ENCODE assay signal across 29 mouse cellular contexts in the genomic region with DNA sequence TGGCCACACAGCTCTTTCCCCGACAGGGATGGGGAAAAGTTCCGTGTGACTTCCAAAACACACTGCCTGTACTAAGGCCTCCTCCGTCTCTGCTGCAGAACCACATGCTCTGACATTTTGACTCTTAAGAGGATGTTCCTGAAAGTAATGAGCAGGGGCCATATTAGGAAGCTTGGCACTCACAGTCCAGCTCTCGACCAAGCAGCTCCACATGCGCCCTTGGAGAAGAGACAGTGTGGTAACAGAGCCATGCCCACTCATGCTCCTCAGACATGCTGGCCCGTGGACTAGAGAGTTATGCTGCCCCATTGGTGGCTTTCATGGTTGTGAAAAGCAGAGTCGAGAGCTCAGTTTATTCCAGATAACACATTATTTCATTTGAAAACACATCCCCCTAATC. TPM values are rescaled to one million over a fixed set of nuclear protein-coding genes. Genes with fewer than 3 reads are reported as not detected.
DNase-seq lines count a peak whose midpoint lies in the region; ATAC-seq and TF ChIP-seq lines count a peak whose summit lies in the region.
"Had no signal": no experiment of that assay in that cellular context is flagged by ENCODE, and none has a peak within 500 bp of the region (broad histone marks: within the 10 kb centered on the region; RNA-seq: fewer than 3 reads in every experiment).

No protein-coding gene starts in this region.

- H3K4me2 ChIP-seq in forebrain, embryonic 15.5 days (replicated peaks), result no peak overlapping the region
- no peak overlapping the region for H3K4me2 ChIP-seq in forebrain, embryonic 11.5 days (ENCODE audit: low read depth, low read length, severe bottlenecking)
- H3K4me2 ChIP-seq: embryonic facial prominence, embryonic 15.5 days; hindbrain, embryonic 15.5 days; liver, embryonic 12.5 days; neural tube, embryonic 15.5 days had no signal

- H3K4me1 ChIP-seq in forebrain, embryonic 15.5 days, result peaks cover 24% of the 10 kb centered on the region
- peaks cover 4% of the 10 kb centered on the region; the same call in 1 of the 2 replicates for H3K4me1 ChIP-seq in forebrain, embryonic 11.5 days (replicated peaks; ENCODE audit: control insufficient read depth, insufficient read depth, low read length)
- H3K4me1 ChIP-seq: embryonic facial prominence, embryonic 15.5 days; liver, embryonic 12.5 days had no signal

- no peak overlapping the region for H3K4me3 ChIP-seq in forebrain, embryonic 15.5 days
- H3K4me3 ChIP-seq in forebrain, embryonic 11.5 days (ENCODE audit: low read depth, low read length), result no peak overlapping the region
- no peak overlapping the region for H3K4me3 ChIP-seq in left cerebral cortex, adult 2 months
- H3K4me3 ChIP-seq: embryonic facial prominence, embryonic 10.5 days; embryonic facial prominence, embryonic 15.5 days; hindbrain, embryonic 15.5 days; liver, embryonic 12.5 days; neural tube, embryonic 15.5 days had no signal

- no peaks in the 10 kb centered on the region for H3K9me3 ChIP-seq in forebrain, embryonic 15.5 days
- H3K9me3 ChIP-seq in forebrain, embryonic 11.5 days (ENCODE audit: control insufficient read depth, low read length), result no peaks in the 10 kb centered on the region
- H3K9me3 ChIP-seq: embryonic facial prominence, embryonic 10.5 days; embryonic facial prominence, embryonic 15.5 days; hindbrain, embryonic 15.5 days; liver, embryonic 12.5 days; neural tube, embryonic 15.5 days had no signal

- no peak for TF ChIP-seq CTCF in left cerebral cortex, adult 2 months (IDR thresholded peaks at IDR 0.05)

- DNase-seq in forebrain, embryonic 11.5 days (ENCODE audit: low spot score), result no peak
- peak; percentile 9 for DNase-seq in heart, adult 8-10 months (ENCODE audit: low spot score)
- no peak for DNase-seq in heart, postnatal 36 days
- DNase-seq in left cerebral cortex, adult 2 months (ENCODE audit: extremely low spot score in 1 of 2, low spot score in 2 of 2), result no peak
- DNase-seq in left cerebral cortex, adult 18-20 months (ENCODE audit: low spot score in 2 of 2), result no peak
- DNase-seq in heart, postnatal 10 days, result peak; percentile 17 to 31
- DNase-seq: adrenal gland, adult 8-10 months; cerebellum, adult 2 months; cerebellum, postnatal 14 days; gastrocnemius, postnatal 14 days; kidney, adult 11 months; kidney, postnatal 14 days; left cerebral cortex, postnatal 4 days; liver, postnatal 0 days; lung, postnatal 36 days; midbrain, embryonic 14.5 days; right cerebral cortex, adult 18-20 months; spleen, adult 18-20 months; thymus, postnatal 14 days had no signal

- H3K27me3 ChIP-seq in forebrain, embryonic 15.5 days, result no peaks in the 10 kb centered on the region
- no peaks in the 10 kb centered on the region for H3K27me3 ChIP-seq in forebrain, embryonic 11.5 days (ENCODE audit: control insufficient read depth, insufficient read depth, low read length)
- H3K27me3 ChIP-seq: embryonic facial prominence, embryonic 15.5 days; hindbrain, embryonic 15.5 days; liver, embryonic 12.5 days; neural tube, embryonic 15.5 days had no signal

- 0 out of 2 replicates have a peak overlapping the region, but pooled peaks have one; percentile 36 for H3K27ac ChIP-seq in forebrain, embryonic 15.5 days (replicated peaks)
- H3K27ac ChIP-seq in forebrain, embryonic 11.5 days (ENCODE audit: low read depth, low read length), result no peak overlapping the region
- H3K27ac ChIP-seq in left cerebral cortex, adult 2 months, result peak overlapping the region; percentile 17; the same call in 1 of the 2 replicates
- H3K27ac ChIP-seq: embryonic facial prominence, embryonic 10.5 days; embryonic facial prominence, embryonic 15.5 days; liver, embryonic 12.5 days had no signal

- no peaks in the 10 kb centered on the region for H3K36me3 ChIP-seq in forebrain, embryonic 15.5 days
- H3K36me3 ChIP-seq in forebrain, embryonic 11.5 days (ENCODE audit: control insufficient read depth, insufficient read depth, low read length), result no peaks in the 10 kb centered on the region
- H3K36me3 ChIP-seq: embryonic facial prominence, embryonic 10.5 days; embryonic facial prominence, embryonic 15.5 days; G1E; hindbrain, embryonic 15.5 days; liver, embryonic 12.5 days; neural tube, embryonic 15.5 days had no signal

- H3K9ac ChIP-seq in forebrain, embryonic 15.5 days (replicated peaks), result no peak overlapping the region
- H3K9ac ChIP-seq in forebrain, embryonic 11.5 days (ENCODE audit: low read length), result no peak overlapping the region
- H3K9ac ChIP-seq: embryonic facial prominence, embryonic 15.5 days; hindbrain, embryonic 15.5 days; liver, embryonic 12.5 days; liver, postnatal 0 days; neural tube, embryonic 15.5 days had no signal

- ATAC-seq in forebrain, embryonic 15.5 days (replicated peaks), result no peak
- no peak for ATAC-seq in forebrain, embryonic 11.5 days (replicated peaks; ENCODE audit: low FRiP score)
- ATAC-seq: inflammation-experienced regulatory T-cells, adult 6 months; liver, embryonic 12.5 days; liver, postnatal 0 days had no signal

- intact Hi-C loops in heart, postnatal 36 days (cut with DNase I), result no loop called here
- intact Hi-C loops in left cerebral cortex, adult 2 months (cut with DNase I), result no loop called here
- intact Hi-C loops in heart, postnatal 10 days (cut with DNase I), result loop anchor here (2.0 kb wide), 1 partner anchor 35 kb away; the partner anchor contains the start of gene Mapk10

- 83% methylated on average over 7 of the region's 7 CpGs for WGBS in forebrain, embryonic 15.5 days
- WGBS in forebrain, embryonic 11.5 days, result 92% methylated on average over 7 of the region's 7 CpGs

RNA-seq across cellular contexts. Expression of gene Mapk10, which starts 35.1 kb away (rescaled TPM):
- polyA plus RNA-seq in forebrain, embryonic 15.5 days (2015; fragmentation: Nextera tagmentation; extraction: Ambion mirVana), result 76.5 and 83.9 TPM in 2 replicates
- 28.6 and 30.1 TPM in 2 replicates for polyA plus RNA-seq in forebrain, embryonic 11.5 days (2014; fragmentation: Nextera tagmentation; extraction: Ambion mirVana)
- total RNA-seq in heart, adult 8-10 months (2022), result 10 to 100 TPM; 25.7 to 37.2 (median 31.2) TPM
- 10 to 100 TPM; 36.0 to 36.2 TPM for total RNA-seq in heart, postnatal 36 days (2021)
- 100 to 1,000 TPM; 475 to 532 TPM for total RNA-seq in left cerebral cortex, adult 2 months (2021)
- 100 to 1,000 TPM; 521 to 526 TPM for total RNA-seq in left cerebral cortex, adult 18-20 months (2021)
- total RNA-seq in heart, postnatal 10 days (2021), result 10 to 100 TPM; 30.0 to 37.4 TPM
- total RNA-seq: granulocyte monocyte progenitor cell, adult 5-6 weeks; megakaryocyte, adult 5-6 weeks had no signal
- polyA plus RNA-seq: G1E; inflammation-experienced regulatory T-cells, adult 6 months; liver, postnatal 0 days had no signal

Comparison
In these comparisons a context has a peak if more than half of its experiments do, and no peak if none do; other contexts are left out.
1. DNase-seq: peak in heart, adult 8-10 months (single experiment) and heart, postnatal 10 days (2 of 2); none in forebrain, embryonic 11.5 days (single experiment), heart, postnatal 36 days (0 of 2), left cerebral cortex, adult 2 months (0 of 2) and left cerebral cortex, adult 18-20 months (0 of 2).
2. RNA of gene Mapk10, which starts 35.1 kb away (total RNA-seq): 475 to 532 TPM in left cerebral cortex, adult 2 months and 521 to 526 TPM in left cerebral cortex, adult 18-20 months; 30.0 to 37.4 TPM in heart, postnatal 10 days, 36.0 to 36.2 TPM in heart, postnatal 36 days and 25.7 to 37.2 TPM in heart, adult 8-10 months; every median in the first group is over 10 times any median in the second.